In the genomic region with DNA sequence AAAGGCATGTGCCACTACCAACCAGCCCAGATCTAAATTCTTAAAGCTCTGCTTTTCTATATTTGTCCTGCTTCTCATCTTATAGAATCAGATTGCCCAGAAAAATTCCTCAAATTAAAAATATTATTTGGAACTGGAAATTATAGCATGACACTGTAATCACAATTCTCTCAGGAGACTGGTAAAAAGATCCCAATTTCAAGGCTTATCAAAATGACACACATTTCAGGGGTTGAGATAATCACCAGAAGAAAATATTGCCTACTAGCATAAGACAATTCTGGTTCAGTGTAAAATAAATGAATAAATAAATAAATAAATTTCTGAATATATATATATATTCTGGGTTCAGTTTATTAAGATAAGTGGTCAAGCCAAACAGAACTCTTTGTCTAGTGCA, we compare ENCODE assay signal across 21 mouse cellular contexts. TPM values are rescaled to one million over a fixed set of nuclear protein-coding genes. Genes with fewer than 3 reads are reported as not detected.
DNase-seq lines count a peak whose midpoint lies in the region; ATAC-seq and TF ChIP-seq lines count a peak whose summit lies in the region.
"Had no signal": no experiment of that assay in that cellular context is flagged by ENCODE, and none has a peak within 500 bp of the region (broad histone marks: within the 10 kb centered on the region; RNA-seq: fewer than 3 reads in every experiment).

No protein-coding gene starts in this region.

- H3K36me3 ChIP-seq in liver, embryonic 12.5 days = peaks cover 17% of the 10 kb centered on the region; the same call in 1 of the 2 replicates
- H3K36me3 ChIP-seq in liver, postnatal 0 days (replicated peaks; ENCODE audit: insufficient read depth, low read length) = peaks cover 18% of the 10 kb centered on the region
- H3K36me3 ChIP-seq in MEL (ENCODE audit: control insufficient read depth in 1 of 2, insufficient read depth in 2 of 2, low read length in 2 of 2) = peaks cover 2 to 10% of the 10 kb centered on the region in 2 experiments; a peak in 3 of 4 replicates
- H3K36me3 ChIP-seq: embryonic facial prominence, embryonic 12.5 days; embryonic facial prominence, embryonic 15.5 days had no signal

- intact Hi-C loops in gastrocnemius, postnatal 36 days (cut with DNase I) = loop anchor here (10.0 kb wide), 1 partner anchor 195 kb away; a partner anchor contains a TSS

- H3K79me2 ChIP-seq in MEL (ENCODE audit: control insufficient read depth, insufficient read depth, low read length, poor library complexity) = no peaks in the 10 kb centered on the region

- ATAC-seq in liver, embryonic 12.5 days = peak; percentile 73; the same call in 1 of the 2 replicates
- no peak for ATAC-seq in liver, postnatal 0 days
- ATAC-seq in erythroid progenitor cell, adult 5-6 weeks (replicated peaks; ENCODE audit: low FRiP score, poor library complexity, severe bottlenecking) = 0 out of 2 replicates have a peak, but pooled peaks have one; percentile 46
- ATAC-seq: forebrain, embryonic 13.5 days; forebrain, embryonic 16.5 days; Patski had no signal

- no peak overlapping the region for H3K4me3 ChIP-seq in liver, embryonic 12.5 days
- no peak overlapping the region for H3K4me3 ChIP-seq in liver, postnatal 0 days (ENCODE audit: low read depth, low read length)
- H3K4me3 ChIP-seq in MEL (ENCODE audit: control insufficient read depth in 1 of 2, insufficient read depth in 1 of 2, low read depth in 2 of 2, low read length in 2 of 2) = no peak overlapping the region
- H3K4me3 ChIP-seq: embryonic facial prominence, embryonic 12.5 days; embryonic facial prominence, embryonic 15.5 days; forebrain, embryonic 13.5 days; hindbrain, embryonic 12.5 days; hindbrain, embryonic 15.5 days had no signal

- H3K4me1 ChIP-seq in liver, embryonic 12.5 days = peaks cover 20% of the 10 kb centered on the region
- no peaks in the 10 kb centered on the region for H3K4me1 ChIP-seq in liver, postnatal 0 days (ENCODE audit: insufficient read depth)
- peaks cover 0 to 2% of the 10 kb centered on the region in 2 experiments; a peak in 2 of 4 replicates for H3K4me1 ChIP-seq in MEL (ENCODE audit: control insufficient read depth in 1 of 2, insufficient read depth in 2 of 2, low read length in 2 of 2)
- H3K4me1 ChIP-seq: embryonic facial prominence, embryonic 12.5 days; embryonic facial prominence, embryonic 15.5 days; forebrain, embryonic 13.5 days; hindbrain, embryonic 12.5 days; hindbrain, embryonic 15.5 days had no signal

- no peak for TF ChIP-seq RAD21 in MEL (IDR thresholded peaks at IDR 0.05; ENCODE audit: low read depth, low read length)

- H3K27ac ChIP-seq in liver, embryonic 12.5 days = 0 out of 2 replicates have a peak overlapping the region, but pooled peaks have one; percentile 45
- H3K27ac ChIP-seq in liver, postnatal 0 days (ENCODE audit: low read depth) = no peak overlapping the region
- no peak overlapping the region for H3K27ac ChIP-seq in MEL (ENCODE audit: control insufficient read depth, low read depth, low read length)
- H3K27ac ChIP-seq: embryonic facial prominence, embryonic 12.5 days; embryonic facial prominence, embryonic 15.5 days; forebrain, embryonic 13.5 days; hindbrain, embryonic 12.5 days; hindbrain, embryonic 15.5 days had no signal

- no peaks in the 10 kb centered on the region for H3K27me3 ChIP-seq in liver, embryonic 12.5 days (replicated peaks)
- no peaks in the 10 kb centered on the region for H3K27me3 ChIP-seq in liver, postnatal 0 days (ENCODE audit: insufficient read depth, low read length)
- H3K27me3 ChIP-seq in MEL (ENCODE audit: control insufficient read depth in 1 of 2, insufficient read depth in 2 of 2, low read length in 2 of 2) = no peaks in the 10 kb centered on the region
- H3K27me3 ChIP-seq: embryonic facial prominence, embryonic 12.5 days; embryonic facial prominence, embryonic 15.5 days; forebrain, embryonic 13.5 days; hindbrain, embryonic 12.5 days; hindbrain, embryonic 15.5 days; Patski had no signal

- no peaks in the 10 kb centered on the region for H3K9me3 ChIP-seq in liver, embryonic 12.5 days (replicated peaks)
- H3K9me3 ChIP-seq in liver, postnatal 0 days (ENCODE audit: low read length) = no peaks in the 10 kb centered on the region
- no peaks in the 10 kb centered on the region for H3K9me3 ChIP-seq in MEL (replicated peaks; ENCODE audit: insufficient read depth, low read length)
- H3K9me3 ChIP-seq: embryonic facial prominence, embryonic 12.5 days; embryonic facial prominence, embryonic 15.5 days; forebrain, embryonic 13.5 days; hindbrain, embryonic 12.5 days; hindbrain, embryonic 15.5 days had no signal

- no peak overlapping the region for H3K9ac ChIP-seq in liver, embryonic 12.5 days
- no peak overlapping the region for H3K9ac ChIP-seq in liver, postnatal 0 days (replicated peaks)
- no peak overlapping the region for H3K9ac ChIP-seq in MEL (ENCODE audit: control insufficient read depth, low read depth, low read length, poor library complexity, severe bottlenecking)
- H3K9ac ChIP-seq: embryonic facial prominence, embryonic 12.5 days; embryonic facial prominence, embryonic 15.5 days; forebrain, embryonic 13.5 days; hindbrain, embryonic 12.5 days; hindbrain, embryonic 15.5 days had no signal

- H3K4me2 ChIP-seq in liver, embryonic 12.5 days = no peak overlapping the region
- H3K4me2 ChIP-seq in liver, postnatal 0 days (ENCODE audit: low read depth, low read length) = no peak overlapping the region
- H3K4me2 ChIP-seq: embryonic facial prominence, embryonic 12.5 days; embryonic facial prominence, embryonic 15.5 days; forebrain, embryonic 13.5 days; heart, embryonic 11.5 days; hindbrain, embryonic 12.5 days; hindbrain, embryonic 15.5 days had no signal

- DNase-seq in liver, postnatal 0 days = no peak
- no peak for DNase-seq in MEL (ENCODE audit: low read depth, low spot score)
- no peak for DNase-seq in gastrocnemius, postnatal 36 days
- DNase-seq in left cerebral cortex, adult 8-10 months (ENCODE audit: low spot score in 2 of 2) = no peak
- DNase-seq: adrenal gland, adult 2 months; adrenal gland, postnatal 14 days; cerebellum, adult 2 months; cerebellum, adult 9-11 months; cerebellum, postnatal 25 days; gastrocnemius, postnatal 10 days; heart, adult 11 months had no signal

- no peak for TF ChIP-seq EP300 in liver, postnatal 0 days (IDR thresholded peaks at IDR 0.05; ENCODE audit: low read depth)
- TF ChIP-seq EP300 in MEL (IDR thresholded peaks at IDR 0.05; ENCODE audit: low read depth in 1 of 2, low read length in 2 of 2) = peak; percentile 44 to 62; a peak in 3 of 4 replicates

- no peak for TF ChIP-seq CTCF in liver, postnatal 0 days (IDR thresholded peaks at IDR 0.05; ENCODE audit: low read depth)
- no peak for TF ChIP-seq CTCF in MEL (IDR thresholded peaks at IDR 0.05 in 2 of 3, conservative IDR thresholded peaks at IDR 0.05 in 1 of 3; ENCODE audit: control insufficient read depth in 1 of 3, insufficient read depth in 1 of 3, low read depth in 2 of 3, low read length in 3 of 3, poor library complexity in 1 of 3, severe bottlenecking in 1 of 3)

- no peak for TF ChIP-seq POLR2A in MEL (IDR thresholded peaks at IDR 0.05; ENCODE audit: control insufficient read depth in 1 of 2, insufficient read depth in 1 of 2, low read depth in 1 of 2, low read length in 2 of 2, poor library complexity in 1 of 2)

TF ChIP-seq in MEL, 35 proteins besides CTCF, POLR2A, EP300 and RAD21:
- peak; percentile 62; the same call in 1 of the 2 replicates for TF ChIP-seq GATA1 (IDR thresholded peaks at IDR 0.05; ENCODE audit: low read depth, low read length)
- TF ChIP-seq ELF1 (IDR thresholded peaks at IDR 0.05; ENCODE audit: low read depth, low read length) = no peak
- TF ChIP-seq TAL1 (IDR thresholded peaks at IDR 0.05; ENCODE audit: low read length) = no peak; the same call in 1 of the 2 replicates
- TF ChIP-seq NRF1 (IDR thresholded peaks at IDR 0.05; ENCODE audit: insufficient read depth, low read depth, low read length, poor library complexity, severe bottlenecking) = no peak
- TF ChIP-seq TCF12 (IDR thresholded peaks at IDR 0.05; ENCODE audit: low read depth, low read length) = peak; percentile 55; the same call in 1 of the 2 replicates

RNA-seq across cellular contexts. Expression of a gene that starts 9.1 kb away (rescaled TPM):
- polyA plus RNA-seq in liver, embryonic 12.5 days (2016; fragmentation: Nextera tagmentation; extraction: Ambion mirVana) = 25.3 and 27.9 TPM in 2 replicates
- 9.9 and 10.2 TPM in 2 replicates for polyA plus RNA-seq in liver, postnatal 0 days (2015; fragmentation: Nextera tagmentation; extraction: Ambion mirVana)
- 22.6 and 23.4 TPM in 2 replicates for total RNA-seq in MEL (2012; rRNA removed)
- polyA plus RNA-seq in MEL (2012; ENCODE audit: insufficient read depth in 1 of 2, insufficient read length in 2 of 2, low read depth in 1 of 2, low replicate concordance in 2 of 2, missing spikeins in 1 of 2) = 10 to 100 TPM in 1 of 2 experiments, not detected in 1; 15.8 TPM
- 9.6 and 13.0 TPM in 2 replicates for total RNA-seq in erythroid progenitor cell, adult 5-6 weeks (2015; ENCODE audit: low replicate concordance)
- total RNA-seq in erythroid progenitor cell, adult 5-6 weeks (2017; ENCODE audit: low replicate concordance) = 11.4 and 26.8 TPM in 2 replicates
- total RNA-seq in gastrocnemius, postnatal 36 days (2021) = 1 to 10 TPM; 2.7 to 4.2 TPM
- total RNA-seq in left cerebral cortex, adult 8-10 months (2022) = 10 to 100 TPM in 2 of 4 experiments, 1 to 10 TPM in 2; 8.0 to 12.6 (median 10.3) TPM

RNA-seq across cellular contexts. Expression of a gene that starts 19.8 kb away (rescaled TPM):
- 14.0 and 18.1 TPM in 2 replicates for polyA plus RNA-seq in liver, embryonic 12.5 days (2016; fragmentation: Nextera tagmentation; extraction: Ambion mirVana)
- polyA plus RNA-seq in liver, postnatal 0 days (2015; fragmentation: Nextera tagmentation; extraction: Ambion mirVana) = 38.9 and 39.5 TPM in 2 replicates
- 6.8 and 7.7 TPM in 2 replicates for total RNA-seq in MEL (2012; rRNA removed)
- 1 to 10 TPM in 1 of 2 experiments, not detected in 1; 6.4 TPM for polyA plus RNA-seq in MEL (2012; ENCODE audit: insufficient read depth in 1 of 2, insufficient read length in 2 of 2, low read depth in 1 of 2, low replicate concordance in 2 of 2, missing spikeins in 1 of 2)
- 12.6 and 15.5 TPM in 2 replicates for total RNA-seq in erythroid progenitor cell, adult 5-6 weeks (2015; ENCODE audit: low replicate concordance)
- total RNA-seq in erythroid progenitor cell, adult 5-6 weeks (2017; ENCODE audit: low replicate concordance) = 11.9 and 17.5 TPM in 2 replicates
- total RNA-seq in gastrocnemius, postnatal 36 days (2021) = 10 to 100 TPM; 44.6 to 52.3 TPM
- total RNA-seq in left cerebral cortex, adult 8-10 months (2022) = 10 to 100 TPM; 43.0 to 48.8 (median 45.5) TPM
